Mouse (Mus musculus) heart, embryonic 15.5 days (tissue): ENCODE results near the gene Sipa1l3. TPM values are rescaled to one million over a fixed set of nuclear protein-coding genes. Genes with fewer than 3 reads are reported as not detected.
A peak's percentile ranks its signal among the peaks of the same experiment; 100 is the strongest.

ENCODE experiments used
- ATAC-seq: fragments of 200-750 bp; cut with Nextera tagmentation; replicated peaks from 2 replicates; pipeline ENCODE4 v1.8.0; 2017; ENCODE audit warnings: low read depth, moderate TSS enrichment; ENCODE audit not compliant: insufficient number of reproducible peaks, insufficient read depth, low FRiP score
- H3K27ac ChIP-seq: fragments of 300-500 bp; sonication (generic); 2 replicates; pipeline ENCODE4 v1.5.1; 2015; ENCODE audit warnings: mild to moderate bottlenecking, inconsistent platforms
- H3K27me3 ChIP-seq: fragments of 300-500 bp; sonication (generic); 2 replicates; pipeline ENCODE4 v1.6.1; 2015; ENCODE audit warnings: inconsistent platforms
- H3K36me3 ChIP-seq: fragments of 300-500 bp; sonication (generic); 2 replicates; pipeline ENCODE4 v1.6.1; 2015; ENCODE audit warnings: mild to moderate bottlenecking, inconsistent platforms
- H3K4me1 ChIP-seq: fragments of 300-500 bp; sonication (generic); replicated peaks from 2 replicates; pipeline ENCODE4 v1.6.1; 2015; ENCODE audit warnings: inconsistent platforms
- H3K4me2 ChIP-seq: fragments of 300-500 bp; sonication (generic); 2 replicates; pipeline ENCODE4 v1.6.1; 2015; ENCODE audit warnings: inconsistent platforms, mild to moderate bottlenecking, moderate library complexity
- H3K4me3 ChIP-seq: fragments of 300-500 bp; sonication (generic); 2 replicates; pipeline ENCODE4 v1.5.1; 2015; ENCODE audit warnings: mild to moderate bottlenecking, inconsistent platforms
- H3K9ac ChIP-seq: fragments of 300-500 bp; sonication (generic); 2 replicates; pipeline ENCODE4 v1.6.1; 2015; ENCODE audit warnings: mild to moderate bottlenecking, inconsistent platforms
- H3K9me3 ChIP-seq: fragments of 300-500 bp; sonication (generic); replicated peaks from 2 replicates; pipeline ENCODE4 v1.6.1; 2016; ENCODE audit warnings: inconsistent platforms
- WGBS: fragments of 180-500 bp; shearing (Covaris S2); methylation state at CpG from one replicate; pipeline ENCODE4 v1.1.7; 2015; ENCODE audit warnings: mixed read lengths; 5-methylcytosine and 5-hydroxymethylcytosine counted together
- polyA plus RNA-seq: library from polyadenylated mRNA; unstranded; fragments of >200 nt; fragmentation: Nextera tagmentation; extraction: Ambion mirVana; gene quantifications from 2 replicates; pipeline ENCODE4 v1.2.1, GENCODE M21; 2015

The Sipa1l3 gene
- polyA plus RNA-seq, 1 experiment from 2014 or later: 2.2 TPM

- Histone ChIP-seq H3K4me2 (no peak overlapping the region), H3K27me3 (peaks cover 18% of the 10 kb centered on the region), H3K4me1 (peaks cover 29% of the 10 kb centered on the region), H3K4me3 (no peak overlapping the region), H3K36me3 (no peaks in the 10 kb centered on the region), H3K27ac (no peak overlapping the region), H3K9ac (no peak overlapping the region), H3K9me3 (no peaks in the 10 kb centered on the region)
- 85% methylated on average over 7 of the region's 7 CpGs for WGBS
- no peak for ATAC-seq
Observed at GRCm38 (mm10) chr7:29287481-29287880, 231.0 kb downstream of the Sipa1l3 start.

GRCm38 (mm10) chr7:29284523-29284922 is 233.9 kb downstream of the Sipa1l3 start:
- H3K9me3 ChIP-seq: no peaks in the 10 kb centered on the region
- no peak overlapping the region for H3K4me2 ChIP-seq
- no peak overlapping the region for H3K9ac ChIP-seq
- H3K4me3 ChIP-seq: no peak overlapping the region
- no peak for ATAC-seq
- 84% methylated on average over 6 of the region's 6 CpGs for whole genome bisulfite sequencing
- no peaks in the 10 kb centered on the region for H3K36me3 ChIP-seq
- peaks cover 18% of the 10 kb centered on the region for H3K27me3 ChIP-seq
- H3K27ac ChIP-seq: no peak overlapping the region
- peaks cover 28% of the 10 kb centered on the region for H3K4me1 ChIP-seq

- peaks cover 14% of the 10 kb centered on the region for H3K27me3 ChIP-seq
- H3K27ac ChIP-seq: no peak overlapping the region
- H3K4me3 ChIP-seq: no peak overlapping the region
- no peak for ATAC-seq
- H3K9me3 ChIP-seq: no peaks in the 10 kb centered on the region
- peaks cover 22% of the 10 kb centered on the region for H3K4me1 ChIP-seq
- no peak overlapping the region for H3K9ac ChIP-seq
- WGBS: 71% methylated on average over 4 of the region's 4 CpGs
- no peaks in the 10 kb centered on the region for H3K36me3 ChIP-seq
- no peak overlapping the region for H3K4me2 ChIP-seq
Observed at GRCm38 (mm10) chr7:29283876-29284275, 234.6 kb downstream of the Sipa1l3 start.

GRCm38 (mm10) chr7:29282074-29282554 is 236.3 kb downstream of the Sipa1l3 start:
- Histone ChIP-seq H3K4me3 (peak overlapping the region; percentile 72), H3K4me2 (peak overlapping the region; percentile 96), H3K9me3 (no peaks in the 10 kb centered on the region), H3K27ac (no peak overlapping the region), H3K27me3 (peaks cover 5% of the 10 kb centered on the region; the same call in 1 of the 2 replicates), H3K4me1 (peaks cover 17% of the 10 kb centered on the region), H3K9ac (peak overlapping the region; percentile 77), H3K36me3 (no peaks in the 10 kb centered on the region)
- no peak for ATAC-seq
- WGBS: 10% methylated on average over 21 of the region's 21 CpGs

GRCm38 (mm10) chr7:29281201-29282073 is 237.0 kb downstream of the Sipa1l3 start, which contains the start of gene Spint2:
TSS of gene Spint2 (minus strand) at chr7:29281912.
- peak within 1 kb of the TSS; percentile 65 for H3K27ac ChIP-seq
- peak within 1 kb of the TSS; percentile 72 for H3K4me3 ChIP-seq
- no peaks in the 10 kb centered on the region for H3K36me3 ChIP-seq
- peak; percentile 63 for ATAC-seq
- H3K4me1 ChIP-seq: peaks cover 24% of the 10 kb centered on the region
- no peaks in the 10 kb centered on the region for H3K9me3 ChIP-seq
- peaks cover 5% of the 10 kb centered on the region; the same call in 1 of the 2 replicates for H3K27me3 ChIP-seq
- H3K9ac ChIP-seq: peak within 1 kb of the TSS; percentile 77
- under 1% methylated on average over 80 of the region's 80 CpGs for WGBS
- H3K4me2 ChIP-seq: peak within 1 kb of the TSS; percentile 96

GRCm38 (mm10) chr7:29280801-29281200 is 237.6 kb downstream of the Sipa1l3 start:
- Histone ChIP-seq H3K36me3 (no peaks in the 10 kb centered on the region), H3K4me3 (peak overlapping the region; percentile 72), H3K4me2 (peak overlapping the region; percentile 96), H3K27ac (peak overlapping the region; percentile 65; the same call in 1 of the 2 replicates), H3K9ac (peak overlapping the region; percentile 77), H3K9me3 (no peaks in the 10 kb centered on the region), H3K4me1 (peaks cover 26% of the 10 kb centered on the region), H3K27me3 (peaks cover 5% of the 10 kb centered on the region; the same call in 1 of the 2 replicates)
- 14% methylated on average over 13 of the region's 13 CpGs for WGBS
- ATAC-seq: no peak

GRCm38 (mm10) chr7:29279924-29280323 is 238.5 kb downstream of the Sipa1l3 start:
- no peak overlapping the region for H3K9ac ChIP-seq
- H3K27me3 ChIP-seq: peaks cover 2% of the 10 kb centered on the region; the same call in 1 of the 2 replicates
- peak; percentile 28; the same call in 1 of the 2 replicates for ATAC-seq

GRCm38 (mm10) chr7:29279261-29279660 is 239.2 kb downstream of the Sipa1l3 start:
- no peak overlapping the region for H3K4me2 ChIP-seq
- H3K27ac ChIP-seq: 0 out of 2 replicates have a peak overlapping the region, but pooled peaks have one; percentile 39
- no peaks in the 10 kb centered on the region for H3K27me3 ChIP-seq
- peaks cover 28% of the 10 kb centered on the region for H3K4me1 ChIP-seq
- no peak overlapping the region for H3K9ac ChIP-seq
- H3K36me3 ChIP-seq: no peaks in the 10 kb centered on the region
- ATAC-seq: no peak
- no peak overlapping the region for H3K4me3 ChIP-seq
- no peaks in the 10 kb centered on the region for H3K9me3 ChIP-seq

More at GRCm38 (mm10) chr7:29279924-29280323, 238.5 kb downstream of the Sipa1l3 start:
- H3K27ac ChIP-seq: peak overlapping the region; percentile 39; the same call in 1 of the 2 replicates
- peaks cover 26% of the 10 kb centered on the region for H3K4me1 ChIP-seq
- no peaks in the 10 kb centered on the region for H3K9me3 ChIP-seq
- no peak overlapping the region for H3K4me3 ChIP-seq
- no peaks in the 10 kb centered on the region for H3K36me3 ChIP-seq
- WGBS: 40% methylated on average over 8 of the region's 8 CpGs
- H3K4me2 ChIP-seq: peak overlapping the region; percentile 96

- no peaks in the 10 kb centered on the region for H3K36me3 ChIP-seq
- no peak overlapping the region for H3K27ac ChIP-seq
- no peak overlapping the region for H3K4me3 ChIP-seq
- 72% methylated on average over 4 of the region's 4 CpGs for WGBS
- no peaks in the 10 kb centered on the region for H3K27me3 ChIP-seq
- peaks cover 33% of the 10 kb centered on the region for H3K4me1 ChIP-seq
- ATAC-seq: no peak
- H3K4me2 ChIP-seq: no peak overlapping the region
- H3K9ac ChIP-seq: no peak overlapping the region
- no peaks in the 10 kb centered on the region for H3K9me3 ChIP-seq
Observed at GRCm38 (mm10) chr7:29277510-29277909, 240.9 kb downstream of the Sipa1l3 start.

- Histone ChIP-seq H3K27ac (peak overlapping the region; percentile 49; the same call in 1 of the 2 replicates), H3K4me1 (peaks cover 36% of the 10 kb centered on the region), H3K36me3 (no peaks in the 10 kb centered on the region), H3K4me2 (no peak overlapping the region), H3K9ac (no peak overlapping the region), H3K9me3 (no peaks in the 10 kb centered on the region), H3K4me3 (no peak overlapping the region), H3K27me3 (no peaks in the 10 kb centered on the region)
- WGBS: 60% methylated on average over 5 of the region's 5 CpGs
- ATAC-seq: no peak
Observed at GRCm38 (mm10) chr7:29276715-29277114, 241.7 kb downstream of the Sipa1l3 start.

GRCm38 (mm10) chr7:29271687-29272465 is 246.6 kb downstream of the Sipa1l3 start:
- 37% methylated on average over 8 of the region's 8 CpGs for WGBS
- Histone ChIP-seq H3K4me3 (no peak overlapping the region), H3K36me3 (no peaks in the 10 kb centered on the region), H3K9ac (no peak overlapping the region), H3K27ac (peak overlapping the region; percentile 75), H3K9me3 (no peaks in the 10 kb centered on the region), H3K27me3 (no peaks in the 10 kb centered on the region), H3K4me2 (peak overlapping the region; percentile 41), H3K4me1 (peaks cover 31% of the 10 kb centered on the region)
- ATAC-seq: peak; percentile 57
